Mouse (Mus musculus) kidney, postnatal 0 days (tissue): ENCODE results near the gene Ccdc97. TPM values are rescaled to one million over a fixed set of nuclear protein-coding genes. Genes with fewer than 3 reads are reported as not detected.
A peak's percentile ranks its signal among the peaks of the same experiment; 100 is the strongest.
"Not testable (repeated sequence)": the region's sequence is repeated elsewhere in the genome, so short reads cannot be mapped to it uniquely, and the experiment has no call there.

Experiments
- ATAC-seq: fragments of 200-750 bp; cut with Nextera tagmentation; replicated peaks from 2 replicates; pipeline ENCODE4 v1.8.0; 2017; ENCODE audit warnings: low read depth, moderate number of reproducible peaks, moderate TSS enrichment, moderate library complexity; ENCODE audit not compliant: low FRiP score
- DNase-seq: peaks from one replicate; pipeline ENCODE4 v3.0.0-alpha.2; 2016; ENCODE audit warnings: low spot score
- H3K27ac ChIP-seq: fragments of 300-500 bp; sonication (generic); 2 replicates; pipeline ENCODE4 v1.5.1; 2014; ENCODE audit warnings: mild to moderate bottlenecking
- H3K27me3 ChIP-seq: fragments of 300-500 bp; sonication (generic); 2 replicates; pipeline ENCODE4 v1.6.1; 2014; ENCODE audit warnings: low read length, mixed read lengths; ENCODE audit not compliant: insufficient read depth
- H3K36me3 ChIP-seq: fragments of 300-500 bp; sonication (generic); 2 replicates; pipeline ENCODE4 v1.6.1; 2014; ENCODE audit warnings: low read length, mixed read lengths; ENCODE audit not compliant: insufficient read depth
- H3K4me1 ChIP-seq: fragments of 300-500 bp; sonication (generic); replicated peaks from 2 replicates; pipeline ENCODE4 v1.6.1; 2014; ENCODE audit warnings: antibody characterized with exemption, low read length, mixed read lengths; ENCODE audit not compliant: insufficient read depth
- H3K4me2 ChIP-seq: fragments of 300-500 bp; sonication (generic); 2 replicates; pipeline ENCODE4 v1.6.1; 2014; ENCODE audit warnings: mild to moderate bottlenecking, low read length, moderate library complexity, mixed read lengths
- H3K4me3 ChIP-seq: fragments of 300-500 bp; sonication (generic); replicated peaks from 2 replicates; pipeline ENCODE4 v1.5.1; 2014; ENCODE audit warnings: low read depth, low read length
- H3K9ac ChIP-seq: fragments of 300-500 bp; sonication (generic); 2 replicates; pipeline ENCODE4 v1.6.1; 2014; ENCODE audit warnings: low read depth, low read length
- H3K9me3 ChIP-seq: fragments of 300-500 bp; sonication (generic); replicated peaks from 2 replicates; pipeline ENCODE4 v1.6.1; 2016; ENCODE audit warnings: low read length, inconsistent platforms, mixed read lengths
- CTCF ChIP-seq: IDR thresholded peaks from 2 replicates; pipeline ENCODE4 v1.5.1; 2016; ENCODE audit warnings: antibody characterized with exemption, low read depth, mild to moderate bottlenecking, moderate library complexity
- WGBS: fragments of 180-500 bp; shearing (Covaris S2); extraction: QIAGEN DNeasy Blood & Tissue Kit; methylation state at CpG from one replicate; pipeline ENCODE4 v1.1.7; 2014; 5-methylcytosine and 5-hydroxymethylcytosine counted together
- polyA plus RNA-seq: library from polyadenylated mRNA; unstranded; fragments of >200 nt; fragmentation: Nextera tagmentation; extraction: Ambion mirVana; gene quantifications from 2 replicates; pipeline ENCODE4 v1.2.1, GENCODE M21; 2015

Ccdc97 gene
- polyA plus RNA-seq, 1 experiment from 2014 or later, result 19.4 TPM

DNA sequence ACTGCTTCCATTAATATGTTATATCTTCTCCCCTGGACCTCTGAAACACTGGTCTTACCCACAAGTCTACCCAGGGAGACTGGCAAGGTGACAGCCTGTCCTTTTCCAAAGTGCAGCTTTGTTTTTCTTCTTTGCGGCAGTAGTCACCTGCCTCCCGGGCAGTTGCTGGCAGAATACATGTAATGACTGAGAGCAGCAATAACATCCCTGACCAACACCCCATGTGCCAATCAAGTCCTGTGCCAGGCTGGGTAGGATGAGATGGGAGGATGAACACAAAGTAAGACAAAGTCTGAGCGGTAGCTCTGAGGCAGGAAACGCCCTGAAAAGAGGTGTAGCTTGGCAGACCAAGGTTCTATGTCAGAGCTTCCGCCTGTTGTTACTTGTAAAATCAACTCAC lies 8.9 kb upstream of the Ccdc97 start:
- no peak for DNase-seq
- no peak for TF ChIP-seq CTCF
- no peak for ATAC-seq
- peaks cover 94% of the 10 kb centered on the region for H3K36me3 ChIP-seq
- no peak overlapping the region for H3K27ac ChIP-seq
- no peaks in the 10 kb centered on the region for H3K9me3 ChIP-seq
- H3K4me2 ChIP-seq, result no peak overlapping the region
- no peaks in the 10 kb centered on the region for H3K27me3 ChIP-seq
- 86% methylated on average over 5 of the region's 5 CpGs for WGBS
- no peaks in the 10 kb centered on the region for H3K4me1 ChIP-seq
- H3K9ac ChIP-seq, result no peak overlapping the region
- no peak overlapping the region for H3K4me3 ChIP-seq

DNA sequence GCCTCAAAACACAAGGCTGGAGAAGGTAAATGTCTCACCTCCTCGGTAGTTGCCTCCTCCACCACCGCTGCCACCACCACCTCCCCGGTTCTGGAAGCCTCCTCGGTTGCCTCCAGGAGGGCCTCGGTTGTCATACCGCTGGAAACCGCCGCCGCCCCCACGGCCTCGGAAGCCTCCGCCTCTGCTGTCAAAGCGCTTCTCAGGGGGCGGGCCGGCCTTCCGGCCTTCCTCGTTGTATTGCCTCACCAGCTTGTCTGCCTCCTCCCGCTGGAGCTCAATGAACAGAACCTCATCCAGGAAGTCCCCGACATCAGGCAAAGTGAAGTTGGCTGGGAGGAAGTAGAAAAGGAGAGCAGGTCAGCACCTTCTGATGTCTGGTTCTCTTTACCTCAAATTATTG lies 7.0 kb upstream of the Ccdc97 start:
- DNase-seq (no peak), ATAC-seq (no peak)
- 77% methylated on average over 19 of the region's 19 CpGs for WGBS
- Histone ChIP-seq H3K9me3 (no peaks in the 10 kb centered on the region), H3K36me3 (peaks cover 90% of the 10 kb centered on the region), H3K9ac (no peak overlapping the region), H3K4me1 (no peaks in the 10 kb centered on the region), H3K4me2 (no peak overlapping the region), H3K27ac (no peak overlapping the region), H3K27me3 (no peaks in the 10 kb centered on the region), H3K4me3 (no peak overlapping the region)
- no peak for TF ChIP-seq CTCF

GRCm38 (mm10) chr7:25721776-25722175 lies 2.9 kb upstream of the Ccdc97 start:
- not testable (repeated sequence) for H3K27ac ChIP-seq, H3K4me1 ChIP-seq, DNase-seq, H3K9me3 ChIP-seq, H3K9ac ChIP-seq, H3K4me2 ChIP-seq, H3K27me3 ChIP-seq, H3K4me3 ChIP-seq, ATAC-seq
- peaks cover 59% of the 10 kb centered on the region for H3K36me3 ChIP-seq

- H3K27ac ChIP-seq, result no peak overlapping the region
- H3K4me1 ChIP-seq, result peaks cover 8% of the 10 kb centered on the region; the same call in 1 of the 2 replicates
- no peaks in the 10 kb centered on the region for H3K27me3 ChIP-seq
- H3K36me3 ChIP-seq, result peaks cover 51% of the 10 kb centered on the region
- no peak for TF ChIP-seq CTCF
- no peak overlapping the region for H3K4me3 ChIP-seq
- 90% methylated on average over 5 of the region's 5 CpGs for WGBS
- DNase-seq (no peak), ATAC-seq (no peak)
- H3K4me2 ChIP-seq, result no peak overlapping the region
- H3K9ac ChIP-seq, result no peak overlapping the region
- no peaks in the 10 kb centered on the region for H3K9me3 ChIP-seq
Measured at GRCm38 (mm10) chr7:25720760-25721159, 1.9 kb upstream of the Ccdc97 start.

GRCm38 (mm10) chr7:25719761-25720610 lies 1.1 kb upstream of the Ccdc97 start:
- Histone ChIP-seq H3K4me2 (no peak overlapping the region), H3K27ac (peak overlapping the region; percentile 26), H3K36me3 (peaks cover 51% of the 10 kb centered on the region), H3K4me3 (no peak overlapping the region), H3K27me3 (no peaks in the 10 kb centered on the region), H3K9me3 (no peaks in the 10 kb centered on the region), H3K9ac (no peak overlapping the region), H3K4me1 (peaks cover 8% of the 10 kb centered on the region; the same call in 1 of the 2 replicates)
- WGBS, result 61% methylated on average over 10 of the region's 10 CpGs
- peak; percentile 92 for TF ChIP-seq CTCF
- DNase-seq (peak; percentile 79), ATAC-seq (no peak; the same call in 1 of the 2 replicates)

- H3K4me3 ChIP-seq, result no peak overlapping the region
- TF ChIP-seq CTCF, result no peak
Measured at GRCm38 (mm10) chr7:25717478-25717877, 1.4 kb downstream of the Ccdc97 start.

More at GRCm38 (mm10) chr7:25717478-25717877, 1.4 kb downstream of the Ccdc97 start:
- no peaks in the 10 kb centered on the region for H3K27me3 ChIP-seq
- DNase-seq (no peak), ATAC-seq (no peak)
- H3K4me1 ChIP-seq, result peaks cover 8% of the 10 kb centered on the region; the same call in 1 of the 2 replicates
- H3K4me2 ChIP-seq, result peak overlapping the region; percentile 83
- peaks cover 50% of the 10 kb centered on the region for H3K36me3 ChIP-seq
- 86% methylated on average over 3 of the region's 3 CpGs for WGBS
- no peaks in the 10 kb centered on the region for H3K9me3 ChIP-seq
- H3K9ac ChIP-seq, result 0 out of 2 replicates have a peak overlapping the region, but pooled peaks have one; percentile 71
- H3K27ac ChIP-seq, result no peak overlapping the region
